ENCODE assay signal across 21 mouse cellular contexts in the genomic region with DNA sequence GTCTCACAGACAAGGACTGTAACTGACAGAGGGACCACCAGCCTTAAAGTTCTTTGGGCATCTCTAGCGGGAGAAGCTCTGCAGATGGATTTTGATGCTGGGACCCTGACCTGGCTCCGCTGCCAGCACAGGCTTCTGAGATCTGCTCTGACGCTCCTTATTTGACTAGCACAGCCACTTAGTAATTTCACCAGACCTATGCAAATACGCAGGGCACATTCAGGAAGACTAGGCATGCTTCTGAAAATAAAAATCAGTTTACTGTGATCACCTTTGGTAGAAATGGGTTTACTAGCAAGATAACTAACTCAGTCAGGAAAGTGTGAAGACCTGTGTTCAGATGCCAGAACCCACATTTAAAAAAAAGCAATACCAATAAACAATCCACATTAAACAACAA. TPM values are rescaled to one million over a fixed set of nuclear protein-coding genes. Genes with fewer than 3 reads are reported as not detected.
DNase-seq lines count a peak whose midpoint lies in the region; ATAC-seq and TF ChIP-seq lines count a peak whose summit lies in the region.
"Had no signal": no experiment of that assay in that cellular context is flagged by ENCODE, and none has a peak within 500 bp of the region (broad histone marks: within the 10 kb centered on the region; RNA-seq: fewer than 3 reads in every experiment).

No protein-coding gene starts in this region.

- H3K79me2 ChIP-seq in CH12.LX (replicated peaks; ENCODE audit: control insufficient read depth, extremely low read depth, insufficient read depth, poor library complexity, severe bottlenecking) = peaks cover 23% of the 10 kb centered on the region

- in situ Hi-C loops in CH12.LX (cut with MboI; ENCODE audit: low pct_ligation_motif_present, low pct_unique_long_range_greater_than_20kb, low sequenced_read_pairs) = loop anchor here (25.0 kb wide), 1 partner anchor 805 kb away; a partner anchor contains a TSS

- no peaks in the 10 kb centered on the region for H3K36me3 ChIP-seq in CH12.LX (replicated peaks in 1 of 2; ENCODE audit: control insufficient read depth in 1 of 2, insufficient read depth in 1 of 2, low read length in 1 of 2)
- H3K36me3 ChIP-seq: G1E had no signal

- TF ChIP-seq EP300 in CH12.LX (IDR thresholded peaks at IDR 0.05; ENCODE audit: low read length) = peak; percentile 85

- peak; percentile 43; the same call in 1 of the 2 replicates for TF ChIP-seq POLR2A in CH12.LX (IDR thresholded peaks at IDR 0.05; ENCODE audit: low read depth, low read length)

- dilution Hi-C loops in CH12.LX (cut with MboI; ENCODE audit: extremely low pct_ligation_motif_present, extremely low pct_unique_long_range_greater_than_20kb, low sequenced_read_pairs) = no loop called here

- peaks cover 1% of the 10 kb centered on the region for H3K27me3 ChIP-seq in CH12.LX (replicated peaks)
- H3K27me3 ChIP-seq: Patski had no signal

- H3K9me3 ChIP-seq in CH12.LX (replicated peaks; ENCODE audit: low read length) = no peaks in the 10 kb centered on the region
- H3K9me3 ChIP-seq: G1E had no signal

- TF ChIP-seq RAD21 in CH12.LX (IDR thresholded peaks at IDR 0.05; ENCODE audit: low read depth, low read length) = no peak; the same call in 1 of the 2 replicates

- DNase-seq in A20 (ENCODE audit: low read depth, low spot score) (peak; percentile 66), CH12.LX (ENCODE audit: extremely low read depth) (peak; percentile 75)
- no peak for DNase-seq in ovary, postnatal 36 days (ENCODE audit: low spot score)
- DNase-seq: adrenal gland, adult 2 months; adrenal gland, adult 8-10 months; adrenal gland, postnatal 10 days; adrenal gland, postnatal 14 days; adrenal gland, postnatal 25 days; adrenal gland, postnatal 36 days; B cell, adult 2 months; cerebellum, adult 11 months; cerebellum, adult 11-12 months; cerebellum, adult 18-20 months; cerebellum, adult 2 months; cerebellum, adult 8-10 months had no signal

- no peak for ATAC-seq in megakaryocyte-erythroid progenitor cell, adult 5-6 weeks (replicated peaks; ENCODE audit: low FRiP score, low TSS enrichment, poor library complexity, severe bottlenecking)
- ATAC-seq: activated CD4-positive, CD25-positive, alpha-beta regulatory T cell, adult 4 months; CD4-positive, CD25-positive, alpha-beta regulatory T cell, adult 4 months; Patski had no signal

- no peak overlapping the region for H3K4me3 ChIP-seq in CH12.LX (replicated peaks in 1 of 3; ENCODE audit: low read depth in 2 of 3, low read length in 2 of 3, poor library complexity in 1 of 3)

- peak overlapping the region; percentile 76 for H3K4me2 ChIP-seq in CH12.LX (ENCODE audit: insufficient read depth, low read depth, poor library complexity, severe bottlenecking)

- no peak overlapping the region for H3K9ac ChIP-seq in CH12.LX (ENCODE audit: insufficient read depth, low read depth)

- no peak for TF ChIP-seq CTCF in CH12.LX (conservative IDR thresholded peaks at IDR 0.05 in 1 of 2, IDR thresholded peaks at IDR 0.05 in 1 of 2; ENCODE audit: low read depth in 2 of 2, low read length in 2 of 2)

- peaks cover 21 to 67% of the 10 kb centered on the region in 2 experiments for H3K4me1 ChIP-seq in CH12.LX (ENCODE audit: control insufficient read depth in 1 of 2, insufficient read depth in 2 of 2)

- peak overlapping the region; percentile 92 for H3K27ac ChIP-seq in CH12.LX (ENCODE audit: insufficient read depth, low read depth)

TF ChIP-seq in CH12.LX, 34 proteins besides CTCF, POLR2A, EP300 and RAD21:
- TF ChIP-seq RCOR1 (conservative IDR thresholded peaks at IDR 0.05; ENCODE audit: low read depth, low read length) (no peak), ZNF384 (IDR thresholded peaks at IDR 0.05; ENCODE audit: low read depth, low read length) (no peak), KAT2A (IDR thresholded peaks at IDR 0.05; ENCODE audit: insufficient replicate concordance, low read length) (no peak), ETS1 (conservative IDR thresholded peaks at IDR 0.05; ENCODE audit: low read depth, low read length) (peak; percentile 58), UBTF (IDR thresholded peaks at IDR 0.05; ENCODE audit: low read depth, low read length) (no peak), ELF1 (IDR thresholded peaks at IDR 0.05; ENCODE audit: low read depth, low read length) (no peak; the same call in 1 of the 2 replicates), CHD2 (IDR thresholded peaks at IDR 0.05; ENCODE audit: low read length) (no peak), JUN (IDR thresholded peaks at IDR 0.05; ENCODE audit: insufficient read depth, low read depth, low read length) (peak; percentile 76), MYC (IDR thresholded peaks at IDR 0.05; ENCODE audit: low read depth, low read length) (no peak), ZMIZ1 (IDR thresholded peaks at IDR 0.05; ENCODE audit: low read depth, low read length) (no peak), NELFE (IDR thresholded peaks at IDR 0.05; ENCODE audit: low read depth, low read length) (no peak), ZKSCAN1 (IDR thresholded peaks at IDR 0.05; ENCODE audit: borderline replicate concordance, low read depth, low read length) (no peak), POLR2AphosphoS2 (IDR thresholded peaks at IDR 0.05; ENCODE audit: low read depth, low read length) (no peak), PAX5 (IDR thresholded peaks at IDR 0.05; ENCODE audit: low read length) (no peak), MAZ (IDR thresholded peaks at IDR 0.05; ENCODE audit: low read depth, low read length) (no peak), NRF1 (IDR thresholded peaks at IDR 0.05; ENCODE audit: low read depth, low read length) (no peak), USF2 (conservative IDR thresholded peaks at IDR 0.05; ENCODE audit: low read depth, low read length) (no peak), IRF4 (IDR thresholded peaks at IDR 0.05; ENCODE audit: low read depth, low read length) (peak; percentile 95), MAX (IDR thresholded peaks at IDR 0.05; ENCODE audit: low read length) (no peak), GABPA (IDR thresholded peaks at IDR 0.05; ENCODE audit: insufficient replicate concordance, low read depth, low read length) (no peak), MAFK (IDR thresholded peaks at IDR 0.05; ENCODE audit: insufficient replicate concordance, low read length) (no peak), JUND (conservative IDR thresholded peaks at IDR 0.05; ENCODE audit: low read depth, low read length) (peak; percentile 83), USF1 (IDR thresholded peaks at IDR 0.05; ENCODE audit: low read depth, low read length) (no peak), E2F4 (IDR thresholded peaks at IDR 0.05; ENCODE audit: insufficient replicate concordance, low read depth, low read length) (no peak), BHLHE40 (IDR thresholded peaks at IDR 0.05; ENCODE audit: low read depth, low read length) (peak; percentile 91), TCF12 (IDR thresholded peaks at IDR 0.05; ENCODE audit: low read depth, low read length) (peak; percentile 39; the same call in 1 of the 2 replicates), TBP (conservative IDR thresholded peaks at IDR 0.05; ENCODE audit: low read depth, low read length) (0 out of 2 replicates have a peak, but pooled peaks have one; percentile 45), MEF2A (IDR thresholded peaks at IDR 0.05; ENCODE audit: borderline replicate concordance, low read depth, low read length) (peak; percentile 64), MXI1 (IDR thresholded peaks at IDR 0.05; ENCODE audit: low read depth, low read length) (no peak), SMC3 (IDR thresholded peaks at IDR 0.05; ENCODE audit: low read depth, low read length) (no peak), CHD1 (IDR thresholded peaks at IDR 0.05; ENCODE audit: low read depth, low read length) (no peak), SIN3A (IDR thresholded peaks at IDR 0.05; ENCODE audit: low read length) (peak; percentile 12; the same call in 1 of the 2 replicates), HCFC1 (IDR thresholded peaks at IDR 0.05; ENCODE audit: low read depth, low read length) (no peak), ZC3H11A (IDR thresholded peaks at IDR 0.05; ENCODE audit: low read depth, low read length) (no peak)

RNA-seq across cellular contexts. Expression of a gene that starts 8.1 kb away (rescaled TPM):
- 27.7 and 34.3 TPM in 2 replicates for total RNA-seq in CH12.LX (2012; rRNA removed)
- total RNA-seq in CH12.LX (2014; rRNA removed) = 12.5 and 14.0 TPM in 2 replicates
- 19.0 and 30.0 TPM in 2 replicates for polyA plus RNA-seq in CH12.LX (2012; ENCODE audit: insufficient read length, low read depth)
- total RNA-seq in megakaryocyte-erythroid progenitor cell, adult 5-6 weeks (2014; fragmentation: Nextera tagmentation) = not detected in 2 replicates
- total RNA-seq in megakaryocyte-erythroid progenitor cell, adult 5-6 weeks (2017) = not detected in 2 replicates
- total RNA-seq: adrenal gland, adult 18-20 months; adrenal gland, adult 2 months; adrenal gland, postnatal 14 days; adrenal gland, postnatal 25 days; adrenal gland, postnatal 36 days had no signal
- polyA plus RNA-seq: activated CD4-positive, CD25-positive, alpha-beta regulatory T cell, adult 4 months; CD4-positive, CD25-positive, alpha-beta regulatory T cell, adult 4 months; G1E had no signal

RNA-seq across cellular contexts. Expression of a gene that starts 10.3 kb away (rescaled TPM):
- total RNA-seq in CH12.LX (2012; rRNA removed) (70.1 and 77.6 TPM in 2 replicates), CH12.LX (2014; rRNA removed) (42.4 and 49.3 TPM in 2 replicates)
- 31.5 and 32.1 TPM in 2 replicates for polyA plus RNA-seq in CH12.LX (2012; ENCODE audit: insufficient read length, low read depth)
- total RNA-seq in megakaryocyte-erythroid progenitor cell, adult 5-6 weeks (2014; fragmentation: Nextera tagmentation) = 23.3 and 29.7 TPM in 2 replicates
- total RNA-seq in megakaryocyte-erythroid progenitor cell, adult 5-6 weeks (2017) = 8.9 and 10.9 TPM in 2 replicates

RNA-seq across cellular contexts. Expression of a gene that starts 28.6 kb away (rescaled TPM):
- total RNA-seq in CH12.LX (2012; rRNA removed) (47.5 and 48.6 TPM in 2 replicates), CH12.LX (2014; rRNA removed) (64.1 and 64.5 TPM in 2 replicates)
- 62.5 and 67.8 TPM in 2 replicates for polyA plus RNA-seq in CH12.LX (2012; ENCODE audit: insufficient read length, low read depth)
- 67.6 and 82.8 TPM in 2 replicates for total RNA-seq in megakaryocyte-erythroid progenitor cell, adult 5-6 weeks (2014; fragmentation: Nextera tagmentation)
- 39.9 and 49.6 TPM in 2 replicates for total RNA-seq in megakaryocyte-erythroid progenitor cell, adult 5-6 weeks (2017)

RNA-seq across cellular contexts. Expression of a gene that starts 38.6 kb away (rescaled TPM):
- total RNA-seq in CH12.LX (2012; rRNA removed) (not detected in 2 replicates), CH12.LX (2014; rRNA removed) (not detected in 2 replicates)
- not detected in 2 replicates for polyA plus RNA-seq in CH12.LX (2012; ENCODE audit: insufficient read length, low read depth)
- total RNA-seq in megakaryocyte-erythroid progenitor cell, adult 5-6 weeks (2014; fragmentation: Nextera tagmentation) = 0.22 and 0.37 TPM in 2 replicates
- total RNA-seq in megakaryocyte-erythroid progenitor cell, adult 5-6 weeks (2017) = 0.38 TPM in 1 of 2 replicates, not detected in the other
- polyA plus RNA-seq: activated CD4-positive, CD25-positive, alpha-beta regulatory T cell, adult 4 months; CD4-positive, CD25-positive, alpha-beta regulatory T cell, adult 4 months had no signal

Comparison
In these comparisons a context has a peak if more than half of its experiments do, and no peak if none do; other contexts are left out.
1. RNA of a gene that starts 8.1 kb away (total RNA-seq): 12.5 to 34.3 TPM in CH12.LX; not detected in megakaryocyte-erythroid progenitor cell, adult 5-6 weeks; every median in the first group is over 10 times any median in the second.